Mouse (Mus musculus): ENCODE data around the gene Ifna7.
A peak's percentile ranks its signal among the peaks of the same experiment; 100 is the strongest.
"Not testable (repeated sequence)": the region's sequence is repeated elsewhere in the genome, so short reads cannot be mapped to it uniquely, and the experiment has no call there.

Ifna7 gene

DNA sequence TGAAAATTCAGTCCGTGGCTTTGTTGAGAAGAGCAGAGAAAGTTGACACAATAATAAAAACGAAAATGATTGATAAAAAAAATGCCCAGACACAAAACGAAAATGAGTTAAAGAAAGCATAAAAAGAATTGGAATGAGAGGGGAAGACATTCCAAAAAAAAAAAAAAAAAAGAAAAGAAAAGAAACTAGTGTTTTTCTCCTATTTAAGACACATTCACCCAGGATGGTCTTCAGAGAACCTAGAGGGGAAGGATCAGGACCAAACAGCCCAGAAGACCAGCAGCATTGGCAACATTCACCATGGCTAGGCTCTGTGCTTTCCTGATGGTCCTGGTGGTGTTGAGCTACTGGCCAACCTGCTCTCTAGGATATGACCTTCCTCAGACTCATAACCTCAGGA is at the start of gene Ifna7:
Gene Ifna7, plus strand, starts transcription at position 301 of the 400 bp plus-strand sequence.
- no peak for DNase-seq

DNA sequence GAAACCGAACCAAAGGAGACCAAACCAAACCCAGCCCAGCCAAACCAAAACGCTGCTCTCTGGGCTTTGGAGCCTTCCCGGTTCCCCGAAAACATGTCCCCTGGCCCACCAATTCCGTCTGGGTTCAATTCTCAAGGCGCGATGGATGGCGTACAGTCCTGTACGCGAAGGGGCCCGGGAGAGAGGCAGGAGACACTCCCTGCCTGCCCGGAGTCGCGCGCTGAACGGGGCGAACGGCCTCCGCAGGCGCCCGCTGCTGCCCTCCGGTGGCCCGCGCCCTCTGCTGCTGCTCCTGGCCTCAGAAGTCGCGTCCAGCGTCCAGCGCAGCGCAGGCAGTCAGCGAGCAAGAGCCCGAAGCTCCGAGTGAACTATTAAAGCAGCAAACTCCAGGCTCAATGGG is 42.5 kb upstream of the Ifna7 start, which contains the start of gene Gm13290:
Gene Gm13290, plus strand, starts transcription at position 301 of the 400 bp plus-strand sequence.
- DNase-seq, result not testable (repeated sequence)

DNA sequence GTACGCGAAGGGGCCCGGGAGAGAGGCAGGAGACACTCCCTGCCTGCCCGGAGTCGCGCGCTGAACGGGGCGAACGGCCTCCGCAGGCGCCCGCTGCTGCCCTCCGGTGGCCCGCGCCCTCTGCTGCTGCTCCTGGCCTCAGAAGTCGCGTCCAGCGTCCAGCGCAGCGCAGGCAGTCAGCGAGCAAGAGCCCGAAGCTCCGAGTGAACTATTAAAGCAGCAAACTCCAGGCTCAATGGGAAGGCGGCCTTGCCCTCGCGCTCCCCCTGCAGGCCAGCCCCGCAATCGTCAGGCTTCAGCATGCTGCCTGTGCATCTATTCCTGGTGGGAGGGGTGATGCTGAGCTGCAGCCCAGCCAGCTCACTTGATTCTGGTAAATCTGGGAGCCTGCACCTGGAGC is 39.4 kb upstream of the Ifna7 start, which contains the start of gene Gm13289:
Gene Gm13289, plus strand, starts transcription at position 301 of the 400 bp plus-strand sequence.
- DNase-seq, result not testable (repeated sequence)

DNA sequence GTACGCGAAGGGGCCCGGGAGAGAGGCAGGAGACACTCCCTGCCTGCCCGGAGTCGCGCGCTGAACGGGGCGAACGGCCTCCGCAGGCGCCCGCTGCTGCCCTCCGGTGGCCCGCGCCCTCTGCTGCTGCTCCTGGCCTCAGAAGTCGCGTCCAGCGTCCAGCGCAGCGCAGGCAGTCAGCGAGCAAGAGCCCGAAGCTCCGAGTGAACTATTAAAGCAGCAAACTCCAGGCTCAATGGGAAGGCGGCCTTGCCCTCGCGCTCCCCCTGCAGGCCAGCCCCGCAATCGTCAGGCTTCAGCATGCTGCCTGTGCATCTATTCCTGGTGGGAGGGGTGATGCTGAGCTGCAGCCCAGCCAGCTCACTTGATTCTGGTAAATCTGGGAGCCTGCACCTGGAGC is 36.5 kb upstream of the Ifna7 start, which contains the start of gene Gm13272:
Gene Gm13272, plus strand, starts transcription at position 301 of the 400 bp plus-strand sequence.
- not testable (repeated sequence) for DNase-seq

DNA sequence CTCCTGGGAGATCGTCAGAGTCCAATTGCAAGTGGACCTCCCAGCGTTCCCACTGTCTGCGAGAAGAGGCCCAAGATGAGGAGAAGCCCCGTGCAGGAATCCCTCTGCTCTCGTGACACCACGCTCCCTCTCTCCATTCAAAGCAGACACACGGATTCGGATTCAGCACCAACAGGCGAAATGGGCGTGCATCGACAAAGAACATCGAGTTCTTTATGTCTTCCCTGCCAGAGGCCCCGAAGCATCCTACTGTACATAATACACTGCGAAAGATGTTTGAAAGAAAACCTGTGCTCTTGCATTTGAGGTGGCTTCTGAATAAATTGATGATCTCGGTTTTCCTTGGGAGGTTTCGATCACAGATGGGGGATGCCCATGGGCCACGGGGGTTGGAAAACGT is 35.7 kb upstream of the Ifna7 start:
- DNase-seq, result not testable (repeated sequence)

DNA sequence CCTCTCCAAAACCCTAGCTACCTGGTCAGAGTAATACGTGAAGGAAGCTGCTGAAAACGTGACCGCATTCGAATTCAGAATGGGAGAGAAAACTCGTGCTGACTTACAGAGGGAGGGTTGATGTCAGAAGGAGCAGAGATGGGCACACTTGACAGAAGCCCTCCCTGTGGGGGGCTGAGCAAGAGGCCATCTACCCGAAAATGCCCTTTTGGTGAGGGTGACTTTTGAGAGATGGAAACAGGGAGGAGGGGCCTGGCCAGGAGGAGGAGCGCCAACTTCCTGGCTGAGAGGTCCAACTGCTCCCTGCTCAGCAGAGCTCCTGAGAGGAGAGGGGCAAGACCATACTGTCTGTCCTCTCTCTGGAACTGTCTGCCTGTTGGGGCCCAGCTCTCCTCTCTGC is 34.2 kb upstream of the Ifna7 start, which contains the start of gene Ifnz:
Gene Ifnz, plus strand, starts transcription at position 301 of the 400 bp plus-strand sequence.
- not testable (repeated sequence) for DNase-seq

DNA sequence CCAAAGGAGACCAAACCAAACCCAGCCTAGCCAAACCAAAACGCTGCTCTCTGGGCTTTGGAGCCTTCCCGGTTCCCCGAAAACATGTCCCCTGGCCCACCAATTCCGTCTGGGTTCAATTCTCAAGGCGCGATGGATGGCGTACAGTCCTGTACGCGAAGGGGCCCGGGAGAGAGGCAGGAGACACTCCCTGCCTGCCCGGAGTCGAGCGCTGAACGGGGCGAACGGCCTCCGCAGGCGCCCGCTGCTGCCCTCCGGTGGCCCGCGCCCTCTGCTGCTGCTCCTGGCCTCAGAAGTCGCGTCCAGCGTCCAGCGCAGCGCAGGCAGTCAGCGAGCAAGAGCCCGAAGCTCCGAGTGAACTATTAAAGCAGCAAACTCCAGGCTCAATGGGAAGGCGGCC is 33.7 kb upstream of the Ifna7 start:
- DNase-seq, result peak; percentile 39 to 74

DNA sequence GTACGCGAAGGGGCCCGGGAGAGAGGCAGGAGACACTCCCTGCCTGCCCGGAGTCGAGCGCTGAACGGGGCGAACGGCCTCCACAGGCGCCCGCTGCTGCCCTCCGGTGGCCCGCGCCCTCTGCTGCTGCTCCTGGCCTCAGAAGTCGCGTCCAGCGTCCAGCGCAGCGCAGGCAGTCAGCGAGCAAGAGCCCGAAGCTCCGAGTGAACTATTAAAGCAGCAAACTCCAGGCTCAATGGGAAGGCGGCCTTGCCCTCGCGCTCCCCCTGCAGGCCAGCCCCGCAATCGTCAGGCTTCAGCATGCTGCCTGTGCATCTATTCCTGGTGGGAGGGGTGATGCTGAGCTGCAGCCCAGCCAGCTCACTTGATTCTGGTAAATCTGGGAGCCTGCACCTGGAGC is 30.6 kb upstream of the Ifna7 start, which contains the start of gene Gm13276:
Gene Gm13276, plus strand, starts transcription at position 301 of the 400 bp plus-strand sequence.
- DNase-seq, result not testable (repeated sequence)

DNA sequence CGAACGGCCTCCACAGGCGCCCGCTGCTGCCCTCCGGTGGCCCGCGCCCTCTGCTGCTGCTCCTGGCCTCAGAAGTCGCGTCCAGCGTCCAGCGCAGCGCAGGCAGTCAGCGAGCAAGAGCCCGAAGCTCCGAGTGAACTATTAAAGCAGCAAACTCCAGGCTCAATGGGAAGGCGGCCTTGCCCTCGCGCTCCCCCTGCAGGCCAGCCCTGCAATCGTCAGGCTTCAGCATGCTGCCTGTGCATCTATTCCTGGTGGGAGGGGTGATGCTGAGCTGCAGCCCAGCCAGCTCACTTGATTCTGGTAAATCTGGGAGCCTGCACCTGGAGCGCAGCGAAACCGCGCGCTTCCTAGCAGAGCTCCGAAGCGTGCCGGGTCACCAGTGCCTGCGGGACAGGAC is 27.6 kb upstream of the Ifna7 start, which contains the start of gene Gm13277:
Gene Gm13277, plus strand, starts transcription at position 231 of the 400 bp plus-strand sequence.
- peak; percentile 82 to 88 for DNase-seq

DNA sequence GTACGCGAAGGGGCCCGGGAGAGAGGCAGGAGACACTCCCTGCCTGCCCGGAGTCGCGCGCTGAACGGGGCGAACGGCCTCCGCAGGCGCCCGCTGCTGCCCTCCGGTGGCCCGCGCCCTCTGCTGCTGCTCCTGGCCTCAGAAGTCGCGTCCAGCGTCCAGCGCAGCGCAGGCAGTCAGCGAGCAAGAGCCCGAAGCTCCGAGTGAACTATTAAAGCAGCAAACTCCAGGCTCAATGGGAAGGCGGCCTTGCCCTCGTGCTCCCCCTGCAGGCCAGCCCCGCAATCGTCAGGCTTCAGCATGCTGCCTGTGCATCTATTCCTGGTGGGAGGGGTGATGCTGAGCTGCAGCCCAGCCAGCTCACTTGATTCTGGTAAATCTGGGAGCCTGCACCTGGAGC is 24.8 kb upstream of the Ifna7 start, which contains the start of gene Gm13278:
Gene Gm13278, plus strand, starts transcription at position 301 of the 400 bp plus-strand sequence.
- DNase-seq, result not testable (repeated sequence)

DNA sequence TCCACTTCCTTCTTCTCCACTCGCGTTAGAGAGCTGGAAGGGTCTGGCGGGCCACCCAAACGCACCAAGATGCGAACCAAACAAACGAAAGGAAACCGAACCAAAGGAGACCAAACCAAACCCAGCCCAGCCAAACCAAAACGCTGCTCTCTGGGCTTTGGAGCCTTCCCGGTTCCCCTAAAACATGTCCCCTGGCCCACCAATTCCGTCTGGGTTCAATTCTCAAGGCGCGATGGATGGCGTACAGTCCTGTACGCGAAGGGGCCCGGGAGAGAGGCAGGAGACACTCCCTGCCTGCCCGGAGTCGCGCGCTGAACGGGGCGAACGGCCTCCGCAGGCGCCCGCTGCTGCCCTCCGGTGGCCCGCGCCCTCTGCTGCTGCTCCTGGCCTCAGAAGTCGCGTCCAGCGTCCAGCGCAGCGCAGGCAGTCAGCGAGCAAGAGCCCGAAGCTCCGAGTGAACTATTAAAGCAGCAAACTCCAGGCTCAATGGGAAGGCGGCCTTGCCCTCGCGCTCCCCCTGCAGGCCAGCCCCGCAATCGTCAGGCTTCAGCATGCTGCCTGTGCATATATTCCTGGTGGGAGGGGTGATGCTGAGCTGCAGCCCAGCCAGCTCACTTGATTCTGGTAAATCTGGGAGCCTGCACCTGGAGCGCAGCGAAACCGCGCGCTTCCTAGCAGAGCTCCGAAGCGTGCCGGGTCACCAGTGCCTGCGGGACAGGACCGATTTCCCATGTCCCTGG is 21.9 kb upstream of the Ifna7 start, which contains the start of gene Gm13275:
Gene Gm13275, plus strand, starts transcription at position 552 of the 740 bp plus-strand sequence.
- DNase-seq, result peak; percentile 77 to 81

DNA sequence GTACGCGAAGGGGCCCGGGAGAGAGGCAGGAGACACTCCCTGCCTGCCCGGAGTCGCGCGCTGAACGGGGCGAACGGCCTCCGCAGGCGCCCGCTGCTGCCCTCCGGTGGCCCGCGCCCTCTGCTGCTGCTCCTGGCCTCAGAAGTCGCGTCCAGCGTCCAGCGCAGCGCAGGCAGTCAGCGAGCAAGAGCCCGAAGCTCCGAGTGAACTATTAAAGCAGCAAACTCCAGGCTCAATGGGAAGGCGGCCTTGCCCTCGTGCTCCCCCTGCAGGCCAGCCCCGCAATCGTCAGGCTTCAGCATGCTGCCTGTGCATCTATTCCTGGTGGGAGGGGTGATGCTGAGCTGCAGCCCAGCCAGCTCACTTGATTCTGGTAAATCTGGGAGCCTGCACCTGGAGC is 18.9 kb upstream of the Ifna7 start, which contains the start of gene Gm13279:
Gene Gm13279, plus strand, starts transcription at position 301 of the 400 bp plus-strand sequence.
- not testable (repeated sequence) for DNase-seq

DNA sequence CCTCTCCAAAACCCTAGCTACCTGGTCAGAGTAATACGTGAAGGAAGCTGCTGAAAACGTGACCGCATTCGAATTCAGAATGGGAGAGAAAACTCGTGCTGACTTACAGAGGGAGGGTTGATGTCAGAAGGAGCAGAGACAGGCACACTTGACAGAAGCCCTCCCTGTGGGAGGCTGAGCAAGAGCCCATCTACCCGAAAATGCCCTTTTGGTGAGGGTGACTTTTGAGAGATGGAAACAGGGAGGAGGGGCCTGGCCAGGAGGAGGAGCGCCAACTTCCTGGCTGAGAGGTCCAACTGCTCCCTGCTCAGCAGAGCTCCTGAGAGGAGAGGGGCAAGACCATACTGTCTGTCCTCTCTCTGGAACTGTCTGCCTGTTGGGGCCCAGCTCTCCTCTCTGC is 16.7 kb upstream of the Ifna7 start, which contains the start of gene Gm13285:
Gene Gm13285, plus strand, starts transcription at position 301 of the 400 bp plus-strand sequence.
- DNase-seq, result not testable (repeated sequence)

DNA sequence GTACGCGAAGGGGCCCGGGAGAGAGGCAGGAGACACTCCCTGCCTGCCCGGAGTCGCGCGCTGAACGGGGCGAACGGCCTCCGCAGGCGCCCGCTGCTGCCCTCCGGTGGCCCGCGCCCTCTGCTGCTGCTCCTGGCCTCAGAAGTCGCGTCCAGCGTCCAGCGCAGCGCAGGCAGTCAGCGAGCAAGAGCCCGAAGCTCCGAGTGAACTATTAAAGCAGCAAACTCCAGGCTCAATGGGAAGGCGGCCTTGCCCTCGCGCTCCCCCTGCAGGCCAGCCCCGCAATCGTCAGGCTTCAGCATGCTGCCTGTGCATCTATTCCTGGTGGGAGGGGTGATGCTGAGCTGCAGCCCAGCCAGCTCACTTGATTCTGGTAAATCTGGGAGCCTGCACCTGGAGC is 13.1 kb upstream of the Ifna7 start, which contains the start of gene Gm13287:
Gene Gm13287, plus strand, starts transcription at position 301 of the 400 bp plus-strand sequence.
- not testable (repeated sequence) for DNase-seq

DNA sequence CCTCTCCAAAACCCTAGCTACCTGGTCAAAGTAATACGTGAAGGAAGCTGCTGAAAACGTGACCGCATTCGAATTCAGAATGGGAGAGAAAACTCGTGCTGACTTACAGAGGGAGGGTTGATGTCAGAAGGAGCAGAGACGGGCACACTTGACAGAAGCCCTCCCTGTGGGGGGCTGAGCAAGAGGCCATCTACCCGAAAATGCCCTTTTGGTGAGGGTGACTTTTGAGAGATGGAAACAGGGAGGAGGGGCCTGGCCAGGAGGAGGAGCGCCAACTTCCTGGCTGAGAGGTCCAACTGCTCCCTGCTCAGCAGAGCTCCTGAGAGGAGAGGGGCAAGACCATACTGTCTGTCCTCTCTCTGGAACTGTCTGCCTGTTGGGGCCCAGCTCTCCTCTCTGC is 10.8 kb upstream of the Ifna7 start, which contains the start of gene Gm13288:
Gene Gm13288, plus strand, starts transcription at position 301 of the 400 bp plus-strand sequence.
- not testable (repeated sequence) for DNase-seq

DNA sequence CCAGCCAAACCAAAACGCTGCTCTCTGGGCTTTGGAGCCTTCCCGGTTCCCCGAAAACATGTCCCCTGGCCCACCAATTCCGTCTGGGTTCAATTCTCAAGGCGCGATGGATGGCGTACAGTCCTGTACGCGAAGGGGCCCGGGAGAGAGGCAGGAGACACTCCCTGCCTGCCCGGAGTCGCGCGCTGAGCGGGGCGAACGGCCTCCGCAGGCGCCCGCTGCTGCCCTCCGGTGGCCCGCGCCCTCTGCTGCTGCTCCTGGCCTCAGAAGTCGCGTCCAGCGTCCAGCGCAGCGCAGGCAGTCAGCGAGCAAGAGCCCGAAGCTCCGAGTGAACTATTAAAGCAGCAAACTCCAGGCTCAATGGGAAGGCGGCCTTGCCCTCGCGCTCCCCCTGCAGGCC is 10.3 kb upstream of the Ifna7 start:
- DNase-seq, result peak; percentile 55 to 78

DNA sequence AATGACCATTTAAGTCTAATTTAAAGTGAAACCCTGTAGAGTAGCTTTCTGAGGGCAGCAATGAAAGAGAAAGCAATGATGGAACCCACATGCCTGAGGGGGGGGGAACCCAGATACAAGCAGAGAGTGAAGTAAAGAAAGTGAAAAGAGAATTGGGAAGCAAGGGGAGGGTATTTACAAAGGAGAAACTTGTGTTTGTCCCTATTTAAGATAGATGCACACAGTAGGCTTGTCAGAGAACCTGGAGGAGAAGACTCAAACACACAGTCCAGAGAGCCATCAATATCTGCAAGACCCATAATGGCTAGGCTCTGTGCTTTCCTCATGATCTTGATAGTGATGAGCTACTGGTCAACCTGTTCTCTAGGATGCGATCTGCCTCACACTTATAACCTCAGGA is 3.6 kb downstream of the Ifna7 start, which contains the start of gene Ifna11:
Gene Ifna11, plus strand, starts transcription at position 301 of the 400 bp plus-strand sequence.
- no peak for DNase-seq

DNA sequence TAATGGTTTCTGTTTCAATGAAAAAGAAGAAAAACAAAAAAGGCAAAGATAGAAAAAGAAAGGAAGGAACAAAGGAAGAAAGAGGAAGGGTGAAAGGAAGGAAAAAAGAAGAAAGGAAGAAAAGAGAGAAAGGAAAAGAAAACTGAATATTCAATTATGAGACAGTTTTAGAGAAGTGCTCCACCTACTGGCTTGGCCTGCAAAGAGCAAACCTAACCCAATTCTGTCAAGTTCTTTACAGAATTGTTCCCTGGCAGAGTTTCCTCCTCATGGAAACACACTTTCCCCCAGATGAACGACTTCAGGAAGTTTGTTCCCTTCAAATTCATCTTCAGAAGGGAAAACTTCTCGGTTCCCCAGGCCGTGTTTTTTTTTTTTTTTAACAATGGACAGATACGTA is 7.0 kb downstream of the Ifna7 start:
- DNase-seq, result no peak

DNA sequence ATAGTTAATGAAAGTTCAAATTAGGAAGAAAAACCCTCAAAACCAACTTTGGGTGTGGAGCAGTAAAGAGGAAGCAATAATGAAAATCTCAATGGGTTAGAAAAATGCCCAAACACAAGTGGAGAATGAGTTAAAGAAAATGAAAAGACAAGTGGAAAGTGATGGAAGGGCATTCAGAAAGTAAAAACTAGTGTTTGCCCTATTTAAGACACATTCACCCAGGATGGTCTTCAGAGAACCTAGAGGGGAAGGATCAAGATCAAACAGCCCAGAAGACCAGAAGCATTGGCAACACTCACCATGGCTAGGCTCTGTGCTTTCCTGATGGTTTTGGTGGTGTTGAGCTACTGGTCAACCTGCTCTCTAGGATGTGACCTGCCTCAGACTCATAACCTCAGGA is 11.1 kb downstream of the Ifna7 start, which contains the start of gene Ifna6:
Gene Ifna6, plus strand, starts transcription at position 301 of the 400 bp plus-strand sequence.
- not testable (repeated sequence) for DNase-seq

DNA sequence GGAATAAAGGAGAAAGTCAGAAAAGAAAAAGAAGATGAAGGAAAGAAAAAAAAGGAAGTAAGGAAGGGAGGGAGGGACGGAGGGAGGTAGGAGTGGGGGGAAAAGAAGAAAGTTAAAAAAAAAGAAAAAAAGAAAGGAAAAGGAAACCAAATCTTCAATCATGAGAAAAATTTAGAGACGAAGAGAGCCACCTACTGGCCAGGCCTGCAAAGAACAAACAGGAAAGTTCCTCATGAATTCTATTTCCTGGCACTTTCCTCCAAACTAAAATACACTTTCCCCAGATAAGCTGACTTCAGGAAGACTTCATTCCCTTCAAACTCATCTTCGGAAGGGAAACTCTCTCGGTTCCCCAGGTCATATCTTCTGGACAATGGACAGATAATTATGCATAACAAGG is 14.5 kb downstream of the Ifna7 start:
- peak in 1 of 2 experiments; percentile 14 for DNase-seq

DNA sequence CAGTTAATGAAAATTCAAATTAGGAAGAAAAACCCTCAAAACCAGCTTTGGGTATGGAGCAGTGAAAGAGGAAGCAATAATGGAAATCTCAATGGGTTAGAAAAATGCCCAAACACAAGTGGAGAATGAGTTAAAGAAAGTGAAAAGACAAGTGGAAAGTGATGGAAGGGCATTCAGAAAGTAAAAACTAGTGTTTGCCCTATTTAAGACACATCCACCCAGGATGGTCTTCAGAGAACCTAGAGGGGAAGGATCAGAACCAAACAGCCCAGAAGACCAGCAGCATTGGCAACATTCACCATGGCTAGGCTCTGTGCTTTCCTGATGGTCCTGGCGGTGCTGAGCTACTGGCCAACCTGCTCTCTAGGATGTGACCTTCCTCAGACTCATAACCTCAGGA is 19.2 kb downstream of the Ifna7 start, which contains the start of gene Ifna5:
Gene Ifna5, plus strand, starts transcription at position 301 of the 400 bp plus-strand sequence.
- DNase-seq, result not testable (repeated sequence)

DNA sequence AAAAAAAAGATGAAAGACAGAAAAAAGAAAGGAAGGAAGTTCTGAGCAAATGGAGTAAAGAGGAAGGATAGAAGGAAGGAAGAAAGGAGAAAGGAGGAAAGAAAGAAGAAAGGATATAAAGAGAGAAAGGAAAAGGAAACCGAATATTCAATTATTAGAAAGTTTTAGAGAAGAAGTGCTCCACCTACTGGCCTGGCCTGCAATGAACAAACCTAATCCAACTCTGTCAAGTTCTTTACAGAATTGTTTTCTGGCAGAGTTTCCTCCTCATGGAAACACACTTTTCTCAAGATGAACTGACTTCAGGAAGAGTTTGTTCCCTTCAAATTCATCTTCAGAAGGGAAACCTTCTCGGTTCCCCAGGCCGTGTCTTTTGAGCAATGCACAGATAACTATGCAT is 22.8 kb downstream of the Ifna7 start:
- no peak for DNase-seq

DNA sequence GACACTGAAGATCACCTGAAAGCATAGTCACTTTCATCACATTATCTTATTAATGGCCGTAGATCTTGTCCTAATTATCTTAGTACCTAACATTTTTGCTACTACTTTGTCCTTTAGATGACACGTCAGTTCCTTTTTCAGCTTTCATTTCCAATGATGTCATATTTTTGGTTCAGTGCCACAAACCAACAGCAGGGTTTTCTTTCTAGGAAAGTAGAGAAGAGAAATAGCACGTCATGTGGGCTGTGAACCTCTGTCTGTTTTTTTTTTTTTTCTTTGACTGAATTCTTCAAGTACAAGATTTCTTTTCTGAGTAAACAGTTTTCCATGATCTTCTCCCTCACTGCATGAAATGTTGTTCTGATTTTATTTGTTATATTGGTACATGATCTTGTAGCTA is 24.0 kb downstream of the Ifna7 start:
- DNase-seq, result no peak

Data from lung, postnatal 4 days (tissue).